In the genomic region with DNA sequence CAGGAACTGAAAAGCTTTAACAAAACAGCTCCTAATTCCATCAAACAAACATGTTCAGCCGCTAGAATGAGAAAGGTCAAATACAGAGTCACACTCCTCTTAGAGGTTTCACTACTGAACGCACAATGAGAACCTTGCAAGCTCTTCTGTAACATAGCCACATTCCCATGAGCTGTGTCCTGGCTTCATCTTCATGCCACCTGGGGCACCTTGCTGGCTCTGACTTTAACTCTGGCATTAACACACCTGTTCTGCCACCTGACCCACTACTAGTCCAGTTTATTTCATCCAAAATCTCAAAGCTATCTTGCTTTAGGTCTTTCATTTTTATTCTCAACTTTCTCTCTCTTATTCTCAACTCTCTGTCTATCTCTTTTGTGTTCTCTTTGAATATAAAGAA, we compare ENCODE assay signal across 17 mouse cellular contexts.
"Had no signal": no experiment of that assay in that cellular context is flagged by ENCODE, and none has a peak within 500 bp of the region (broad histone marks: within the 10 kb centered on the region; RNA-seq: fewer than 3 reads in every experiment).

No protein-coding gene starts in this region.

- H3K9ac ChIP-seq: liver, embryonic 15.5 days; lung, embryonic 14.5 days; neural tube, embryonic 12.5 days; stomach, embryonic 15.5 days had no signal

- H3K36me3 ChIP-seq: limb, embryonic 10.5 days; liver, embryonic 15.5 days; midbrain, embryonic 10.5 days; neural tube, embryonic 12.5 days; stomach, embryonic 15.5 days had no signal

- DNase-seq: kidney, adult 8-10 months; kidney, postnatal 10 days; kidney, postnatal 4 days; lung, embryonic 14.5 days; lung, postnatal 10 days; lung, postnatal 4 days; midbrain, embryonic 14.5 days; retina, postnatal 1 day; thymus, adult 2 months; thymus, postnatal 25 days had no signal

- H3K27me3 ChIP-seq: liver, embryonic 15.5 days; neural tube, embryonic 12.5 days; stomach, embryonic 15.5 days had no signal

- H3K4me2 ChIP-seq: liver, embryonic 11.5 days; liver, embryonic 15.5 days; lung, embryonic 14.5 days; neural tube, embryonic 12.5 days; stomach, embryonic 15.5 days had no signal

- H3K4me1 ChIP-seq: limb, embryonic 10.5 days; liver, embryonic 15.5 days; midbrain, embryonic 10.5 days; neural tube, embryonic 12.5 days; stomach, embryonic 15.5 days had no signal

- H3K27ac ChIP-seq: layer of hippocampus, adult 2 months; limb, embryonic 10.5 days; liver, embryonic 15.5 days; midbrain, embryonic 10.5 days; neural tube, embryonic 12.5 days; stomach, embryonic 15.5 days had no signal

- H3K4me3 ChIP-seq: layer of hippocampus, adult 2 months; limb, embryonic 10.5 days; liver, embryonic 15.5 days; midbrain, embryonic 10.5 days; neural tube, embryonic 12.5 days; stomach, embryonic 15.5 days had no signal

- H3K9me3 ChIP-seq: limb, embryonic 10.5 days; liver, embryonic 15.5 days; midbrain, embryonic 10.5 days; neural tube, embryonic 12.5 days; stomach, embryonic 15.5 days had no signal
